In genomic region chr5:96793953-96794635, GRCm38 (mm10) we compare ENCODE assay signal across 8 mouse cellular contexts. TPM values are rescaled to one million over a fixed set of nuclear protein-coding genes. Genes with fewer than 3 reads are reported as not detected.
DNase-seq lines count a peak whose midpoint lies in the region; ATAC-seq and TF ChIP-seq lines count a peak whose summit lies in the region.

No protein-coding gene starts in this region.

- TF ChIP-seq CTCF in hindbrain, postnatal 0 days (IDR thresholded peaks at IDR 0.05; ENCODE audit: low read depth) = no peak

- WGBS in forebrain, embryonic 10.5 days = 59% methylated on average over 10 of the region's 10 CpGs
- WGBS in forebrain, embryonic 16.5 days = 55% methylated on average over 10 of the region's 10 CpGs
- WGBS in hindbrain, postnatal 0 days = 61% methylated on average over 10 of the region's 10 CpGs

- no peak overlapping the region for H3K9ac ChIP-seq in forebrain, embryonic 16.5 days (replicated peaks; ENCODE audit: low read depth, low read length)
- no peak overlapping the region for H3K9ac ChIP-seq in hindbrain, postnatal 0 days (replicated peaks; ENCODE audit: low read length)

- H3K4me3 ChIP-seq in forebrain, embryonic 10.5 days = peak overlapping the region; percentile 57
- H3K4me3 ChIP-seq in forebrain, embryonic 16.5 days (replicated peaks; ENCODE audit: low read length) = no peak overlapping the region
- peak overlapping the region; percentile 39 for H3K4me3 ChIP-seq in hindbrain, postnatal 0 days (ENCODE audit: low read length)

- no peak overlapping the region for H3K27ac ChIP-seq in forebrain, embryonic 10.5 days
- no peak overlapping the region for H3K27ac ChIP-seq in forebrain, embryonic 16.5 days (ENCODE audit: low read length)
- H3K27ac ChIP-seq in hindbrain, postnatal 0 days = no peak overlapping the region

- no peak for ATAC-seq in forebrain, embryonic 16.5 days
- peak; percentile 50 for ATAC-seq in common myeloid progenitor, adult 5-6 weeks (replicated peaks; ENCODE audit: low read depth, poor library complexity, severe bottlenecking)
- ATAC-seq in hindbrain, postnatal 0 days = no peak
- ATAC-seq in megakaryocyte, adult 5-6 weeks (ENCODE audit: poor library complexity, severe bottlenecking) = peak; percentile 58

- no peaks in the 10 kb centered on the region for H3K36me3 ChIP-seq in forebrain, embryonic 10.5 days (replicated peaks)
- H3K36me3 ChIP-seq in forebrain, embryonic 16.5 days (ENCODE audit: control insufficient read depth, insufficient read depth) = no peaks in the 10 kb centered on the region
- no peaks in the 10 kb centered on the region for H3K36me3 ChIP-seq in hindbrain, postnatal 0 days (ENCODE audit: insufficient read depth, low read length)

- no peaks in the 10 kb centered on the region for H3K9me3 ChIP-seq in forebrain, embryonic 10.5 days
- no peaks in the 10 kb centered on the region for H3K9me3 ChIP-seq in forebrain, embryonic 16.5 days (ENCODE audit: control insufficient read depth, low read length)
- H3K9me3 ChIP-seq in hindbrain, postnatal 0 days (ENCODE audit: low read length) = no peaks in the 10 kb centered on the region

- H3K27me3 ChIP-seq in forebrain, embryonic 10.5 days (ENCODE audit: poor library complexity, severe bottlenecking) = peaks cover 24% of the 10 kb centered on the region
- H3K27me3 ChIP-seq in forebrain, embryonic 16.5 days (replicated peaks; ENCODE audit: control insufficient read depth, insufficient read depth, low read length) = no peaks in the 10 kb centered on the region; the same call in 1 of the 2 replicates
- H3K27me3 ChIP-seq in hindbrain, postnatal 0 days (ENCODE audit: insufficient read depth, low read length) = no peaks in the 10 kb centered on the region

- H3K4me2 ChIP-seq in forebrain, embryonic 16.5 days (ENCODE audit: low read length) = no peak overlapping the region
- H3K4me2 ChIP-seq in hindbrain, postnatal 0 days (ENCODE audit: low read depth, low read length) = peak overlapping the region; percentile 70

- DNase-seq in forebrain, embryonic 10.5 days (ENCODE audit: extremely low spot score, low spot score) = no peak
- no peak for DNase-seq in hindbrain, postnatal 0 days (ENCODE audit: low spot score)
- no peak for DNase-seq in cerebellum, adult 18-20 months
- no peak for DNase-seq in thymus, postnatal 0 days (ENCODE audit: low spot score)
- no peak for DNase-seq in layer of hippocampus, postnatal 25 days (ENCODE audit: extremely low spot score in 1 of 2, low spot score in 1 of 2)

- H3K4me1 ChIP-seq in forebrain, embryonic 10.5 days = peaks cover 24% of the 10 kb centered on the region
- peaks cover 4% of the 10 kb centered on the region for H3K4me1 ChIP-seq in forebrain, embryonic 16.5 days (replicated peaks; ENCODE audit: control insufficient read depth, insufficient read depth, low read length)
- no peaks in the 10 kb centered on the region; the same call in 1 of the 2 replicates for H3K4me1 ChIP-seq in hindbrain, postnatal 0 days (ENCODE audit: insufficient read depth, low read length)

RNA-seq across cellular contexts. Expression of gene Anxa3, which starts 1.0 kb away (rescaled TPM):
- polyA plus RNA-seq in forebrain, embryonic 10.5 days (2016; fragmentation: Nextera tagmentation; extraction: Ambion mirVana) = 28.5 and 29.6 TPM in 2 replicates
- polyA plus RNA-seq in forebrain, embryonic 16.5 days (2015; fragmentation: Nextera tagmentation; extraction: Ambion mirVana) = 25.0 and 29.2 TPM in 2 replicates
- total RNA-seq in common myeloid progenitor, adult 5-6 weeks (2017) = 76.5 and 81.3 TPM in 2 replicates
- total RNA-seq in hindbrain, postnatal 0 days (2014; rRNA removed) = 23.8 and 23.9 TPM in 2 replicates
- 30.3 and 31.7 TPM in 2 replicates for polyA plus RNA-seq in hindbrain, postnatal 0 days (2015; fragmentation: Nextera tagmentation; extraction: Ambion mirVana)
- total RNA-seq in megakaryocyte, adult 5-6 weeks (2015) = 256 and 288 TPM in 2 replicates
- total RNA-seq in megakaryocyte, adult 5-6 weeks (2017) = 148 and 165 TPM in 2 replicates
- 13.9 and 15.0 TPM in 2 replicates for polyA plus RNA-seq in thymus, postnatal 0 days (2015; fragmentation: Nextera tagmentation; extraction: Ambion mirVana)
- total RNA-seq in layer of hippocampus, postnatal 25 days (2021) = 10 to 100 TPM; 10.4 to 10.5 TPM

Comparison
In these comparisons a context has a peak if more than half of its experiments do, and no peak if none do; other contexts are left out.
1. ATAC-seq: peak in common myeloid progenitor, adult 5-6 weeks (single experiment) and megakaryocyte, adult 5-6 weeks (single experiment); none in forebrain, embryonic 16.5 days (single experiment) and hindbrain, postnatal 0 days (single experiment).